Mouse (Mus musculus): Measurements from ENCODE around the gene Fasn.
"Not testable (repeated sequence)": the region's sequence is repeated elsewhere in the genome, so short reads cannot be mapped to it uniquely, and the experiment has no call there.

Gene Fasn

GRCm38 (mm10) chr11:120823956-120824786 is at the start of gene Fasn:
Gene Fasn, minus strand, starts transcription at chr11:120824547.
- DNase-seq (ENCODE audit: low spot score), result peak; percentile 96

GRCm38 (mm10) chr11:120873206-120873605 is 48.9 kb upstream of the Fasn start:
- DNase-seq (ENCODE audit: low spot score), result no peak

- DNase-seq (ENCODE audit: low spot score), result no peak
These were observed 47.2 kb upstream of the Fasn start for GRCm38 (mm10) chr11:120871521-120871920.

- DNase-seq (ENCODE audit: low spot score), result no peak
These were observed 41.5 kb upstream of the Fasn start for GRCm38 (mm10) chr11:120865816-120866215.

GRCm38 (mm10) chr11:120862819-120863218 is 38.5 kb upstream of the Fasn start:
- no peak for DNase-seq (ENCODE audit: low spot score)

DNA sequence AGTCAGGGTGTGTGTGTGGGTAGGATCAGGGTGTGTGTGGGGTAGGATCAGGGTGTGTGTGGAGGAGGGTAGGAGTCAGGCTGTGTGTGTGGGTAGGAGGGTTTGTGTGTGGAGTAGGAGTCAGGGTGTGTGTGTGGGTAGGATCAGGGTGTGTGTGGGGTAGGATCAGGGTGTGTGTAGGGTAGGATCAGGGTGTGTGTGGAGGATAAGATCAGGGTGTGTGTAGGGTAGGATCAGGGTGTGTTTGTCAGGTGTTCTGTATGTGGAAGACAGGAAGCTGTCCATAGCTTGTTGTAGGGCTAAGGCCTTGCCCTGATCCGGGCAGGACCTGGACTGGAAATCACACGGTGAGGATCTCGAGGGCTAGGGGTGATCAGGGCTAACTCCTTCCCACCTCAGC is 31.6 kb upstream of the Fasn start:
- not testable (repeated sequence) for DNase-seq (ENCODE audit: low spot score)

DNA sequence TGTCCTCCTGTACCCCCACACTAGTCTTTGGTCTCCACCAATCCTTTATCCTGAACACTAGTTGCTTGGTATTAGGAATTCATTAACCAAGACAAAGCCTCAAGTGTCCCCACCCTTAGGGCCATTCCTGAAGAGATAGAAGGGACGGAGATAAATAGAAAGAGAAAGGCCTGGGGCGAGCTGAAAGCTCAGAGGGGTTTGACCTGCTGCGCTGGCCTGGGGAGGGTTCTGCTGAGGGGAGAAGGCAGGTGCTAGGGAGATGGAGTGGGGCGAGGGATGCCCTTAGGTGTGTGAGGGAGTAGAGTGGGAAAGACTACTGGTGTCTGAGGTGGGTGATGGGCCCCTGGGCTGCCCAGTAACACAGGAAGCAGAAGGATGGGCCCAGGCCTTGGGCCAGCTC is 29.4 kb upstream of the Fasn start:
- DNase-seq (ENCODE audit: low spot score), result no peak

- DNase-seq (ENCODE audit: low spot score), result peak; percentile 55
These were observed 28.8 kb upstream of the Fasn start for GRCm38 (mm10) chr11:120853158-120853557.

GRCm38 (mm10) chr11:120852083-120852935 is 28.0 kb upstream of the Fasn start:
- DNase-seq (ENCODE audit: low spot score), result peak; percentile 59

- no peak for DNase-seq (ENCODE audit: low spot score)
These were observed 27.2 kb upstream of the Fasn start for GRCm38 (mm10) chr11:120851582-120851981.

GRCm38 (mm10) chr11:120851132-120851531 is 26.8 kb upstream of the Fasn start:
- DNase-seq (ENCODE audit: low spot score), result peak; percentile 17

GRCm38 (mm10) chr11:120850331-120851030 is 26.1 kb upstream of the Fasn start:
- peak; percentile 61 for DNase-seq (ENCODE audit: low spot score)

- DNase-seq (ENCODE audit: low spot score), result no peak
These were observed 22.6 kb upstream of the Fasn start for GRCm38 (mm10) chr11:120846725-120847475.

GRCm38 (mm10) chr11:120844329-120844728 is 20.0 kb upstream of the Fasn start:
- no peak for DNase-seq (ENCODE audit: low spot score)

GRCm38 (mm10) chr11:120833555-120834280 is 9.4 kb upstream of the Fasn start:
- peak; percentile 63 for DNase-seq (ENCODE audit: low spot score)

DNA sequence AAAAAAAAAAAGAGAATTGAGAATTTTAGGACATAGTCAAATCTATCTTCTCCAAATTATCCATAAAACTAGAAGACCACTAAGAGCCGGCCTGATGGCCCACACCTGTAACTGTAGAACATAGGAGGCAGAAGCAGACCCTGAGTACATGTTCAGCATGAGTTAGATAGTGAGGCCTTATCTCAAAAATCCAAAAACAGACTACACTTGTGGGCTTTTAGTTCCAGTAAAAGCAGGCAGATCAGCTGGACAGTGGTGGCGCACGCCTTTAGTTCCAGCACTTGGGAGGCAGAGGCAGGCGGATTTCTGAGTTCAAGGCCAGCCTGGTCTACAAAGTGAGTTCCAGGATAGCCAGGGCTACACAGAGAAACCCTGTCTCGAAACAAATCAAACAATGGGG is 8.6 kb upstream of the Fasn start:
- not testable (repeated sequence) for DNase-seq (ENCODE audit: low spot score)

GRCm38 (mm10) chr11:120831659-120832440 is 7.5 kb upstream of the Fasn start:
- DNase-seq (ENCODE audit: low spot score), result no peak

DNA sequence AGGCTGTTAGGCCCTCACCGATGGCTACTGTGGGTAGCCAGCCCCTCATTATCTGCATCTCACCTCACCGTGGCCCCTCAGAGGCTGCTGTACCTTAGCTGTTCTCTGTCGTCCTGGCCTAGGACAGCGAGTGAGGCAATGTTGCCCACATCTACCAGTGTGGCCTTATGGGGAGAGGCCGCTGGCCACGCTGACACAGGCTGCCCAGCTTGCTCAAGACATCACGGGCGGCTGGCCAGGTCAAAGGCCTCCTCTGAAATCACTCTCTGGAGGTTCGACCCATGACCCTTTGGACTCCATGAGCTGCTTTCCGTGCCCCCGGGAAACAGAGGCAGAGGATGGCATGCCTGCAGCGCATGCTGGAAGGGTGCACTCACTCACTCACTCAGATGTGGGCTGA is 6.3 kb upstream of the Fasn start:
- no peak for DNase-seq (ENCODE audit: low spot score)

GRCm38 (mm10) chr11:120829757-120830532 is 5.6 kb upstream of the Fasn start:
- DNase-seq (ENCODE audit: low spot score), result no peak
